Mouse (Mus musculus) embryo, embryonic 11 days (tissue): Measurements from ENCODE around the gene 6430628N08Rik.

Experiments
- DNase-seq: peaks from one replicate; pipeline ENCODE4 v3.0.0-alpha.2; 2015

The 6430628N08Rik gene

DNA sequence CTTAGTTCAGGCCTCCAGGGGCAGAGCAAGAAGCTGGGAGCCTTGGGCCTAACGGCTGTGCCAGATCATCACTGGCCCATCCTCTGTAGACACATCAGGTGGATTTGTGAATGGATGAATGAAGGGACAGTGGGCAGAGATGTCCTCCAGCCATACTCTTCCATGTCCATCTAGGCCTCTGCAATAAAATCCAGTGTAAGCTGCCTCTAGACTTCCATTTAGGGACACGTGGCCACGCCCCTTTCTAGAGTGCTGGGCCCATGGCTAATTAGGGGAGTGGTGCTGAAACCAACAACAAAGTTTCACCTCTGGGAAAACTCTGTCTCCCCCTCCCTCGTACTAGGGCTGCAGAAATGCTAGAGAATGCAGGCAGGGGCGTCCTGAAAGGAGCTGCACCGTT, 399 bp upstream of the 6430628N08Rik start:
- DNase-seq = peak; percentile 46

- no peak for DNase-seq
Observed at GRCm38 (mm10) chr4:115894281-115894680, 3.8 kb downstream of the 6430628N08Rik start.

GRCm38 (mm10) chr4:115897901-115898631, 7.6 kb downstream of the 6430628N08Rik start:
- DNase-seq = peak; percentile 79

DNA sequence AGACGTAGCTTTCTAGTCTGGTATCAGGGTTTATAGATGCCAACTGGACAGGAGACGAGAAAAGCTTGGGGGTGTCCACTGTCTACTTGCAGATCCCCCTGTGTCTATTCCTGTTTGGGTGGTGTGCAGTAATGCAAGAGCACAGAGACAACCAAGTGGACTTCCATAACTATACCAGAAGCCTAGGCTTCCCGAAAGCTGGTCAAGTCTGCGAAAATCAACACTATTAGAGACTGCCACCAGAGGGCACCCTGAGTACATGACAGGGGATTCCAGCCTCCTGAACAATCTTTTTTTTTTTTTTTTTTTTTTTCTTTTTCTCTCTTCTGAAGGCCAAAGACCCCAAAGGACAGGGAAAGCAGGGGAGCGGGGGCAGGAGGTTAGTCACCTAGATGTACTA, 12.4 kb downstream of the 6430628N08Rik start:
- DNase-seq = peak; percentile 81

DNA sequence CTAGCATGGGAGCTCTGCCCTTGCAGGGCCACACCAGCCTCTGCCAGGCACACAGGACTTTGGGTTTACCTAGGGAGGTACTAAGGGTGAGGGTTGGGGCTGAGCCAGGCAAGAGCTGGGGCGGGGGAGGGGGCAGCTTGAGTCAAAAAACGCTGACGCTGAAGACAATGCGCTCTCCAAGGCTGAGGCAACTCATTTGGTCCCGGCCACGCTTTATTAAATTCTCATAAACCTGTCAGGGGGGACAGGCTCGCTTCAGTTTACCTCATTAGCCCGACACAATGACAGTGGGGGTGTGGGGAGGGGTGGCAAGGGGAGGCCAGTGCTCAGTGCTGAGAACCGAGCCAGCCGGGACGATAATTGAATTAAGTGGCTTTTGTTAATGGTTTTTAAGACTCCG, 13.9 kb downstream of the 6430628N08Rik start:
- peak; percentile 72 for DNase-seq

- peak; percentile 53 for DNase-seq
Observed at GRCm38 (mm10) chr4:115905701-115906100, 15.2 kb downstream of the 6430628N08Rik start.

DNA sequence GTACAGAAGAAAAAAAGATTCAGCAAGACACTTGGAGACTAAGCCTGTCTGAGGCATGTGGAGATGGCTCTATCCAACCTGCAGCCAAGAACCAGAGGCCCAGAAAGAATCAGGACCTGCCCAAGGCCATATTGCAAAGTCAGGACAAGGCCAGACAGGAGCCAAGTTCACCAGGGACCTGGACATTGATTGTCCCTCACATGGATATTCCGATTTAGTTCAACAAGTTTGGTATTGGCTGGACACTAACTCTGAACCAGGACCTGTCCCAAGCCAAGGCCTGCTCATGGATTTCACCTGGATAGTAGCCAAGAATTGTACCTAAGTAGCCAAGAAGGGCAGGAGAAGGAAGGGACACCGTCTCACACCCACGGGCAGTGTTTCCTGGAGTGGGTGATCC, 16.3 kb downstream of the 6430628N08Rik start:
- DNase-seq = no peak

GRCm38 (mm10) chr4:115907994-115908393, 17.5 kb downstream of the 6430628N08Rik start:
- DNase-seq = no peak

- DNase-seq = no peak
Observed at GRCm38 (mm10) chr4:115908641-115909040, 18.2 kb downstream of the 6430628N08Rik start.

DNA sequence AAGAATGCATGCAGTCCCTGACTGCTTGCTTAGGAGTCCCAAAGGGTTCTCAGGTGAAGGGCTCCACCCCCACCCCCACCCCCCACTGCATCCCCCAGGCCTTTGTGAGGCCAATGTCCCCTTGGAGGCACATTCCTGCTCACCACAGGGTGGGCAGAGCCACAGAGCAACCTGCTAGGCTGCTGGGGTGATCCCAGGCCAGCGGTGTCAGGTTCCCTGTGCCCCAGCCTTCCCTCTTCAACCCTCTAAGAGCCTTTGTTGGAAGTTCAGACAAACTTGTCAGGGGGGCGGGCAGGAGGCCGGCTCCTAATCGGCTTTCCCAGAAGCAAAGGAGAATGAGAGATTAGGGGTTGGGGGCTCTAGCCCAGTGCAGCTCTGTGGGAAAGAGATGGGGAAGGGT, 21.1 kb downstream of the 6430628N08Rik start:
- DNase-seq = no peak

DNA sequence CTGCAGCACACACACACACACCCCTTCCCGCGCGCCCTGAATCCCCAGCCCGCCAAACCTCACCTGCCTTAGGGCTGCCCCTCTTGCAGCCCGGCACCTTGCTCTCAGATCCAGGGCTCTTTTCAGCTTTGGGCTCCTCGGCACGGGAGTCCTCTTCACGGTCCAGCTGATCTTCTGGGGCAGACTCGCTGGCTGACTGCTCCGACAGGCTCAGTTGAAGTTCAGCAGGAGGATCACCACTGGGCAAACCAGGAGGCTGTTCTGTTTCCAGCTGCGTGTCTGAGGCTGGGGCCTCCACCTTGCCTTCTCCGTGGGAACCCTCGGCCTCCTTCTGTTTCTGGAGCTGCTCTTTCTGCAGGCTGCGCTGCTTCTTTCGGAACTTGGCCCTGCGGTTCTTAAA, 29.4 kb downstream of the 6430628N08Rik start:
- DNase-seq = no peak

GRCm38 (mm10) chr4:115922688-115923087, 32.2 kb downstream of the 6430628N08Rik start:
- DNase-seq = no peak

- no peak for DNase-seq
Observed at GRCm38 (mm10) chr4:115923262-115923880, 32.9 kb downstream of the 6430628N08Rik start.

- DNase-seq = no peak
Observed at GRCm38 (mm10) chr4:115927637-115928036, 37.2 kb downstream of the 6430628N08Rik start.

GRCm38 (mm10) chr4:115931556-115932088, 41.2 kb downstream of the 6430628N08Rik start:
- no peak for DNase-seq

DNA sequence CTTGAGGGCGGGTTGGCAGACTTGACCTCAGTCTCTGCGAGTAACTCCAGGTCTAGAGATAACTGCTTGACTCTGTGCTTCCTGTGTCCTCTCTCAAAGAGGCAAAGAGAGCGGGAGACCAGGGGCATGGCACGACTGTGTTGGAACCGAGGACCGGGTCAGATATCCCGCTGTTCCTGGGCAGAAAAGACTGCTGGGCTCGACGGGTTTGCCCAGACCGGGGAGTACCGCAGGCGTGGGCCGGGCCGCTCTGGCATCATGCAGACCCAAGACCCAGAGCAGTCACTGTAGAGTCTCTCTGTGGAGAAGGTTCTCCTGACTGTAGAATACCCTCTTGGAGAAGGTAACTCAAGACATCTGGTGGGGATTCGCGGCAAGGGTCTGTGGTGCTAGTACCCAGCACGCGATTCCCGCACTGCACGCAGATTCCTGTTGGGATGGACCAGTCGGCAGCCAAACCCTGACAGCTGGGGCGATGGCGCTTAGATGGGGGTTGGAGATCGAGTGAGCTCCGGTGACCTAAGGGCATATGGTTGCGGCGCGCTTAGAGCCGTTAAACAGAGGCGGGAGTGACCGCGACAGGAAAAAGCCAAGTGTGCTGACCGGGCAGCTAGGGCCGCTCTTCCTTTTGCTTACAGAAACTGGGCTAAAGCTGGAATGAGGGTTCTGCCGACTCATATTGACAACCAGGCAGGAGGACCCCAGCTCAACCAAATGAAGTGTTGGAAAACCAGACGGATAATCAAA, 45.5 kb downstream of the 6430628N08Rik start:
- DNase-seq = peak; percentile 55

GRCm38 (mm10) chr4:115936646-115937045, 46.2 kb downstream of the 6430628N08Rik start:
- DNase-seq = peak; percentile 54

DNA sequence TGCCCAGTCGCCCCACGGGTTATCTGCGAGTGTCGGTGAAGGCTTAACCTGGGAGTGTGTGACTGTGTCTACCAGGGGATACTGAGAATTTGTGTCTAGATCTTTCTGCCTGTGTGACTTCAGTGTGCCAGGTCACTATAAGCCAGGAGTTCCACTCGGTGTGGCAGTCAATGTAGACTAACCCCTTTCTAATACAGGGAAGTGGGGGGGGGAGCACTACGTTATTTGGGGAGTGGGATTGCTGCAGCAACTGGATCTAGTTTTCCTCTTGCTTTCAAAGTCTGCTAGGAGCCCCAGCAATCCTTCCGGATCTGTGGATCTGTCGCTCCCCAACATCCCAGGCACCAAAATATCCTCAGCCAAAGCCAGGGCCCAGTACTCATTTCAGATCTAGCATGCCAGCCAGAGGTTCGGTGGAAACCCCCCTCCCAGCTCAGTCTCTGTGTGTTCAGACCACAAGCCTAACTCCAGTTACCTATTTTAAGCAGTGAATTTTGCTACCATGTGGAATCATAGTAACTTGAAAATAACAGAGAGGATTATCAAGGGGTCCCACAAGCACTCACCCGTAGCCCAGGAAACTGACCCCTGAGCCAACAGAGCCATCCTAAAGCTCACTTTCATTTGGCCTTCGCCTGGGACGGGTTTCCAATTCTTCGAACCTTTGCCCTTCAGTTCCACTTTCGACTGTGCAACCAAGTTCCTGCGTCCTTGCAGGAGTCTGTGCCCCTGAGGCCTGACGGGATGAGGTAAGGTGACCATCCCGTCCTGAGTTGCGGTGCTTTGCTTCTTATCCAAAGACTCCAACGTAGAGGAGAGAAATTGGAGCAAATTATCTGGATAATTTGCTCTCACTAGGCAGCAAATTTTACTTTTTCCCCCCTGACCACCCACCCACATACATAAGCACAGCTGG, 46.9 kb downstream of the 6430628N08Rik start:
- no peak for DNase-seq

GRCm38 (mm10) chr4:115938276-115939160, 48.1 kb downstream of the 6430628N08Rik start:
- peak; percentile 56 for DNase-seq

GRCm38 (mm10) chr4:115939295-115940102, 49.0 kb downstream of the 6430628N08Rik start, which contains the start of gene Dmbx1:
Gene Dmbx1 (minus strand): TSS chr4:115939926.
- peak; percentile 86 for DNase-seq
